Mouse (Mus musculus) heart, adult 8-10 months (tissue): ENCODE data around the gene Gm2035. TPM values are rescaled to one million over a fixed set of nuclear protein-coding genes. Genes with fewer than 3 reads are reported as not detected.
"Not testable (repeated sequence)": the region's sequence is repeated elsewhere in the genome, so short reads cannot be mapped to it uniquely, and the experiment has no call there.

Experiments
- DNase-seq: peaks from one replicate; pipeline ENCODE4 v3.0.0; 2022; ENCODE audit warnings: low spot score
- total RNA-seq, 4 experiments: library from RNA; stranded (reverse); gene quantifications; 2 replicates each; pipeline ENCODE4 v1.2.4; 2022

The Gm2035 gene
- not detected for total RNA-seq

- not testable (repeated sequence) for DNase-seq
These were observed at the start of gene Gm2035 for GRCm38 (mm10) chr12:87919721-87920120. TSS of gene Gm2035 (minus strand) at chr12:87919857.

GRCm38 (mm10) chr12:87953780-87954179 is 34.1 kb upstream of the Gm2035 start, which contains the start of gene Gm2042:
TSS of gene Gm2042 (plus strand) at chr12:87954080.
- not testable (repeated sequence) for DNase-seq

GRCm38 (mm10) chr12:87895070-87895469 is 24.6 kb downstream of the Gm2035 start, which contains the start of gene Gm2022:
TSS of gene Gm2022 (plus strand) at chr12:87895370.
- DNase-seq, result not testable (repeated sequence)

GRCm38 (mm10) chr12:87873772-87874171 is 45.9 kb downstream of the Gm2035 start, which contains the start of gene Gm2016:
TSS of gene Gm2016 (plus strand) at chr12:87874072.
- DNase-seq, result not testable (repeated sequence)

Other genes with a start within 250 kb of the Gm2035 start
- not detected for gene Gm21319, start 144.1 kb downstream of the Gm2035 start, total RNA-seq
- gene Gm21936, start 124.3 kb downstream of the Gm2035 start, total RNA-seq, result not detected
- gene BB287469, start 103.3 kb downstream of the Gm2035 start, total RNA-seq, result not detected
- not detected for gene Gm2001, start 77.5 kb downstream of the Gm2035 start, total RNA-seq
- gene Gm2016, start 45.8 kb downstream of the Gm2035 start, total RNA-seq, result not detected
- not detected for gene Gm2022, start 24.5 kb downstream of the Gm2035 start, total RNA-seq
- not detected for gene Gm2042, start 34.2 kb upstream of the Gm2035 start, total RNA-seq
- not detected for gene Gm2075, start 92.0 kb upstream of the Gm2035 start, total RNA-seq
- gene Gm6803, start 98.9 kb upstream of the Gm2035 start, total RNA-seq, result not detected
- not detected for gene Gm2056, start 107.1 kb upstream of the Gm2035 start, total RNA-seq
- gene Gm16368, start 163.8 kb upstream of the Gm2035 start, total RNA-seq, result not detected